Mouse (Mus musculus) cortical plate, adult 2 months (tissue): ENCODE measurements around the gene Vegfb.

Source experiments
- CTCF ChIP-seq: fragments of 200-500 bp; IDR thresholded peaks from 2 replicates; pipeline ENCODE4 v1.5.1; 2011; ENCODE audit warnings: mild to moderate bottlenecking, control low read depth, low read length; ENCODE audit not compliant: insufficient read depth; ENCODE audit errors: extremely low read depth
- POLR2A ChIP-seq: fragments of 200-500 bp; IDR thresholded peaks from 2 replicates; pipeline ENCODE4 v1.6.1; 2011; ENCODE audit warnings: mild to moderate bottlenecking, low read length, control low read depth; ENCODE audit not compliant: insufficient read depth; ENCODE audit errors: extremely low read depth

DNA sequence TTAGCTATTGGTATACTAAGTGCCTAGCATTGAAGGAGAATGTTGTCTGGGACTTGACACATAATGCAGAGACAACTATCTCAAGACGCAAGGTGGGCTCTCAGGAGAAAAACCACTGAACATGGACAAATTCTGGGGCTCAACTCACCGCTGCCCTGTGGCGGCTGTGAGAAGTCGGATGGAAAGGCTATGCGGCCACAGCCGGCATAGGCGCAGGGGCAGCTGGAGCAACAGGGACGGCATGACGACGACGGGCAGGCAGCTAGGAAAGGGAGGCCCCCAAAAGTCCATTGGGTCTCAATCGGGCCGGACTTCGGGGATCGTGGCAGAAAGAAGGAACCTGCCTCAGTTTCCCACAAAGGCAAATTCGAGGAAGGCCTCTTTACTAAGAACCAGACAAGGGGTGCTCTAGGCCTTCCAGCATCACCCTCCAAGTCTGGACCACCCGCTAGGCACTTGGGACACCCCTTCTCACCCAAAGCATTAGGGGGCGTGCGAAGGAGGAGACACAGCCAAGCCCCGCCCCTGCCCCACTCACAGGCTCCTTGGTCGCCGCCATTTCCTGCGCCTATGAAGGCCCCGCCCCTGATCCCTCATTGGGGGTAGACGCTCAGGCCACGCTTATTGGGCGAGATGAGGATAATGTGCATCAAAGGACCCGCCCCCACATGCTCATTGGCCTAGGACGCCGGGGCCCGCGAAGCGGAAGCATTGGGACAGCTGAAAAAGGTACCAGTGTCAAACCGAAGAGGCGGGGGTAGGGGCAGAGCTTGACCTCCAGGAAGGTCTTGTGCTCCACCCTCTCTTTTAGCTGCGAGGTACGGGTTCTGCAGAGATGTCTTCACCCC lies 4.8 kb upstream of the Vegfb start, which contains the start of gene Dnajc4:
- TF ChIP-seq POLR2A (0 out of 2 replicates have a peak, but pooled peaks have one; percentile 5), CTCF (no peak)
